Mouse (Mus musculus) ES-Bruce4 (cell line): Measurements from ENCODE around the gene Cfl2.

Source experiments
- CTCF ChIP-seq: IDR thresholded peaks from one replicate; pipeline ENCODE4 v1.8.1; 2011; ENCODE audit warnings: low read depth, low read length
- EP300 ChIP-seq: IDR thresholded peaks from 2 replicates; pipeline ENCODE4 v1.6.1; 2011; ENCODE audit warnings: low read depth, low read length; ENCODE audit not compliant: insufficient read depth
- POLR2A ChIP-seq: IDR thresholded peaks from one replicate; pipeline ENCODE4 v1.8.1; 2011; ENCODE audit warnings: low read length; ENCODE audit not compliant: insufficient read depth

DNA sequence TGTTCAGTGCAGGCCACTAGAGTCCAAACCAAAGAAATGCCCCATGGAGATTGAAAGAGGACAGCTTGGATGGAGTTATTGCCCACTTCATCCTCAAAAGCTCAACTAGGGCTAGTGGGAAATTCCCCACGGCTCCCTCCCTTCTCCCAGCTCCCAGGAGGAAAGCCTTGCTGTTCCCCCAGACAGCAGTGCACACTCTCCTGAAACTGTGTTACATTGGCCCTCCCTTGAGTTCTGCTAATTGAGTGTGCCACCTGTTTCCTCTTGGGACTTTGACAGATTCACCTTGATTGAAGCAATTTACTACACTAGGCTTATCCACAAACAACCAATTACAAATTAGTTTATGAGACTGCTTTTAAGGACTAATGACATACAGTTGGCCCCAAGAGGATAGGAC, 34.6 kb downstream of the Cfl2 start:
- TF ChIP-seq CTCF: no peak
- TF ChIP-seq POLR2A: no peak
- TF ChIP-seq EP300: no peak
